Mouse (Mus musculus) spleen, postnatal 10 days (tissue): ENCODE measurements around the gene Mindy1.

ENCODE experiments used
- DNase-seq, 2 experiments: peaks; one replicate each; pipeline ENCODE4 v3.0.0; 2021 to 2022; ENCODE audit warnings: low spot score in 2 of 2

Gene Mindy1

DNA sequence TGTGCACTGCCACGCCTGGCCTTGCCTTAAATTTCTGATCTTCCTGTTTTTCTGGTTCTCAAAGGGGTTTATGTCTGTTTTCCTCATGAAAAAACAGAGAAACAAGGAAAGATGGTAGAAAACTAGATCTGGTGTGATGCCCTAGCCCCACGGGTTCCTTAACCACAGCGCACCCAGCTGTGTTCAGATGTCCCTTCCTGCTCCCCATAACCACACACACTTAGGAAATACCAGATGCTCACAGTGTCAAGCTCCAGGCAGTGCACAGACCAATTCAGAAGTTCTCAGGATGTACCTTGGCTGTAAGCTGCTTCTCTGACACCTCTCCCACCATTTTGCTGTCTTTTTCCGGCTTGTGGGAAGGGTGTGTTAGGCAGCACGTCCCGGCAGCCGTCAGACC, 13.2 kb downstream of the Mindy1 start:
- no peak for DNase-seq

DNA sequence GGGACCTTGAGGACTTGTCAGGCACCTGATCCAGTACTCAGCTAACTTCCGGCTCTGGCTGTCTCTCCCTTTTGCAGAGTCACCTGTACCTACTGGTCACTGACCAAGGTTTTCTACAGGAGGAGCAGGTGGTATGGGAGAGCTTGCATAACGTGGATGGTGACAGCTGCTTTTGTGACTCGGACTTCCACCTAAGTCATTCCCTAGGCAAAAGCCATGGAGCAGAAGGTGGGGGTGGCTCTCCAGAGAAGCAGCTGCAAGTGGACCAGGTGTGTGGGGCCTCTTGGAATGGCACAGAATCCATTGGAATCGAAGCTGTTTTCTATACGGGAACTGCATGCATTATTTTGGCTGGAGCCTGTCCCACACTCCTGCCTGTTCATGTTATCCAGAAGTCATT, 13.6 kb downstream of the Mindy1 start:
- DNase-seq = no peak

DNA sequence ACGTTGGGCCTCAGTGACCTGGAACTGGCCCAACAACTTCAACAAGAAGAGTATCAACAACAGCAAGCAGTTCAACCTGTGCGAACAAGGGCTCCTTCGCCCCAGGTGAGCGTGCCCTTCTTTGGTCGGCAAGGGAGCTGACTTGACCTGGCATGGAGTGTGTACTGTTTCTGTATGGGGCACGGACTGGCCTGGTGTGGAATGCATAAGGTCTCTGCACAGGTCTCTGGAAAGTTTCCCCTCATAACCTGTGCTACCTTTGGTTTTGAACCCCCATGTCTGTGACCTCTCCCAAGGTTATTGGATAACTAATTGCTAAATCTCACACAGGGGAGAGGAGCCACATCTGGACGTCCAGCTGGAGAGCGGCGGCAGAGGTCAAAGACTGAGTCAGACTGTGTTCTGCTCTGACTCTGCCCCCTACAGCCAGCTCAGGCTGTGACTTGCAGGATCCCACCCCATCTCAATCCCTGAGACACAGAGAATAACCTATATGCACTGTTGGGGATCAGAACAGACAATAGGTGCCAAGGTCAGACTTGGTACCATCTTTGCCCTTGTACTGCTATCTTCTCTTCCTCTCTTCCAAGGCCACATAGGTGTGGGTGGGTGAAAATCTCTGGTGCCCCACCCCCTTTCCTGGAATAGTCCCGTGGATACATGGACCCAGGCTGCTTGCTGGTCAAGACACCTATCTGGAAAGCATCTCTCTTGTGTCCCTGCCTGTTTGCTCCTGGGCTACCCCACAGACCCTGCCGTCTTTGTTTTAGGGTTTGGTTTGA, 14.4 kb downstream of the Mindy1 start:
- no peak for DNase-seq

DNA sequence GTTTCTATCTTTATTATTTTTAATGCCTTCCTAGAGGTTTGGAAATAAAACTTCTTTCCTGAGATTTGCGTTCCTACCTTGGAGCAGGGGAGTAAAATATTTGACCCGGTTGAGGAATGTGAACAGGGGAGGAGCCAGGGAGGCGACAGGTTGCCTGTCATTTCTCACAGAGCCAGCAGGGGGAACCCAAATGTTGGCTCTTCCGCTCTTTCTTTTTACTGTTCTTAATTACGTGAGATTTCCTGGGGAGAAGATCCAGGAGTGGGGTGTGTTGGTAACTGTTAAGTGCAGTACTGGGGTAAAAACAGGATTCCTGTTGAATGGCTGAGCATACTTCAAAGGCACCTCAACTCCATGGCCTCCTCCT, 14.9 kb downstream of the Mindy1 start:
- peak; percentile 28 to 72 for DNase-seq

DNA sequence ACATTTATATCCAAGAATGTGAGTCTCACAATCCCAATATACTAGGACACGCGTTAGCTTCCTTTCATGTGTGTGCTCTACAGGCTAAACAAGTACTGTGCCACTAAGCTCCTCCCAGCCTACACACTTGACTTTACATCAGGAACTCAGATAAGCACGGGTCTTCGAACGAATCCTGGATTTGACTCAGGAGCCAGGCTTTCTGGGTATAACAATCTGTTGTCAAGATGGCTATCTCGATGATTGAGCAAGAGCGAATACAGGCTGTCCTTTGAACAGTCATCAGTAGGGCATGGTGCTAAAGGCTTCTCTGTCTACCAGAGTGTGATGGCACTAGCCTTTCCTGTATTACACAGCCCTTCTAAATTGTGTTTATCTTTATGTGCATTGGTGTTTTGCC, 16.9 kb downstream of the Mindy1 start:
- DNase-seq = no peak

DNA sequence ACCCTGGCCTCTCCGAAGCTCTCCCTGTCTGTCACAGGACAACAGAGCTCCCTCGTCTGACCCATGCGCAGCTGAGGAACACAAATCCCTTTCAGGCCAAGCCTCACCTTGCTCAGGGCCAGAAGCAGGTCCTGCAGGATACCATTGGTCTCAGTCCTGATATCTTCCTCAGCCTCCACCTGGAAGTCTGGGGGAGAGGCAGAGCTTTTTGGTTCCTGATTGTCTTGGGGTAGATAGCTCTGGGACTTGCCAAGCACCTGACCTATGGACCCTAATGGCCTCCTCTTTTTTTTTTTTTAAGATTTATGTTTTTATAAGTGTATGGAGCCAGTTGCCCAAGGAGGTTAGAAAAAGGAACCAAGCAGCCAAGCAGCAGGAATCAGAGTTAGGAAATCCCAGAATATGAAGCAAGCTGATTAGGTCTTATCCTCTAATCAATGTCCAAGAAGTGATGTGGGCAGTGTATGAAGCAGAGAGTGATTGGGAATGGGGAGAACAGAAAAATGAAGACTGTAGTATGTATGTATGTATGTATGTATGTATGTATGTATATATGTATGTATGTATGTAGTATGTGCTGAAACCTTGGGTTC, 20.2 kb downstream of the Mindy1 start:
- no peak for DNase-seq

DNA sequence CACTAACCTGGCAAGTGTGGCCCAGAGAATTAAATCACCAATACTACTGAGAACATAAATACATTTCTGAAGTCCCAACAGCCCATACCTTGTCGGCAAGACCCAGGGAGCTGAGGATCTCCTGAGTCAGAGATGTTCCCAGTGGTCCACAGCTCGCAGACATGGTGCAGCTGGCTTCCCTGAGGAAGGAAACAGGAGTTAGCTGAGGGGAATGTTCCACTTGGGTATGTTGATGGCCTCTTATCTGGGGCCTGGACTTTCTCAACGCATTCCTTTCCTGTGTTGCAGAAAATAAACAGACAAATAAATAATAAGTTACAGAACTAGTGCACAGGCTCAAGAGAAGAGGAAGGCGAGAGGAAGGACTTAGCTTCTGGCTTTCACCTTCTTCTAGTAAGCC, 25.1 kb downstream of the Mindy1 start:
- DNase-seq = no peak

DNA sequence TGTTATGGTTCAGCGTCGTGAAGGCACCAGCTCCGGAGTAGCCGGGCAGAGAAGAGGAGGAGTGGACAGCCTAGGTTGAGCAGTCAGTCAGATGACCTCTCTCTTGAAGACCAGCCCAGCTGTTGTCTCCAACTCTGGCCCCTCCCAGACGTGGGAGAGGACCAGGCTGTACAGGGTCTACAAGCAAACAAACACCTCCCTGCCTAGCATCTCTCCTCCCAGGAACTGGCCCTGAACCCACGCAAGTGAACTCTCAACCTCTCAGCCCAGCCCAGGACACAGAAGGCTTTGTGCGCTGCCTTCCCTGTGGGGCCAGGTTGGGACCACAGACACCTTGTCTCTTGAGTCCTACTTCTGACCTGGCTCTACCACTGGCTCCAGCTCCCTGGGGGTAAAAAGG, 26.0 kb downstream of the Mindy1 start, which contains the start of gene Anxa9:
TSS of gene Anxa9 (minus strand) at position 77 of the 400 bp plus-strand sequence.
- no peak for DNase-seq

DNA sequence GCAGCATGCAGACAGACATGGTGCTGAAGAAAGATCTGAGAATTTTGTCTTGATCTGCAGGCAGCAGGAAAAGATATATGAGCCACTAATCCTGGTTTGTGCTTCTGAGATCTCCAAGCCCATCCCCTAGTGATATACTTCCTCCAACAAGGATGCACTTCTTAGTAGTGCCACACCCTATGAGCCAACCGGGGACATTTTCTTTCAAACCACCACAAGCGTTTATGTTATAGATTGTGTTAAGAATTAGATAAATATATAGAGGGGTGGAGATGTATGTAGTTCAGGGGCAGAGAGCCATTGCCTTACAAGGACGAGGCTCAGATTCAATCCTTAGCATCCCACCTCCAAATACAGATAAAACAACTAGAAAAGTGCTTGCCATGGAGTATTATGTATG, 29.4 kb downstream of the Mindy1 start:
- DNase-seq = no peak

DNA sequence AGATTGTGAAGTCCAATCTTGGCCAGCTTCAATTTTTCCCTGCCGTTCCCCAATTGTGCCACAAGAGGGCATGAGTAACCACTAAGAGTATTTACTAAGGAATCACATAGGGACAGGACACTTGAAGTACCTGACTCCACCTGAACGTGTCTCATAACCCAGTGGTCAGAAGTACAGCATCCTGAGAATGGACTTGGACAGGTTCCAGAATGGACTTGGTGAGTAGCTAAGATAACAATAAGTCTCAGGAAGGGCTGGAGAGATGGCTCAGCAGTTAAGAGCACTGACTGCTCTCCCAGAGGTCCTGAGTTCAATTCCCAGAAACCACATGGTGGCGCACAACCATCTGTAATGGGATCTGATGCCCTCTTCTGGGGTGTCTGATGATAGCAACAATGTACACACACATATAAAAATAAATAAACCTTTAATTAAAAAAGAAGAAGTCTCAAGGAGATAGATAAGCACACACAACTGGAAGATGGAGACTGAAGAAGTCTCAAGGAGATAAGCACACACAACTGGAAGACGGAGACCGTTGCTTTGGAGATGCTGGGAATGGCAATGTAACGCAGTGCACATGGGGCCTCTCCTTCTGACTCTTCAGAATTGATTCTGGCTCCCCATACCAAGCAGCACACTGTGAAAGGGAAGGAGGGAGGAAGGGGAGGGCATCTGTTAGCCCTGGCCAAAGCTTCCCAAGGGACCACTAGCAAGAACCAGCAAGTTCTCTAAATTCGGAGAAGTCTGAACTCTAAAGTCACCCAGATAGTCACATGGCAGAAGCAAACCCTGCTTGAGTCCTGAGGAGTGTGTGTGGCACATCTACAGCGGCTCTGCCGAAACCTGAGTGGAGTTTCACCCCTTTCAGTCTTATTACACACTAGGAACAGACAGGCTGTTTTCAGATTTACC, 30.1 kb downstream of the Mindy1 start:
- peak; percentile 64 to 74 for DNase-seq

DNA sequence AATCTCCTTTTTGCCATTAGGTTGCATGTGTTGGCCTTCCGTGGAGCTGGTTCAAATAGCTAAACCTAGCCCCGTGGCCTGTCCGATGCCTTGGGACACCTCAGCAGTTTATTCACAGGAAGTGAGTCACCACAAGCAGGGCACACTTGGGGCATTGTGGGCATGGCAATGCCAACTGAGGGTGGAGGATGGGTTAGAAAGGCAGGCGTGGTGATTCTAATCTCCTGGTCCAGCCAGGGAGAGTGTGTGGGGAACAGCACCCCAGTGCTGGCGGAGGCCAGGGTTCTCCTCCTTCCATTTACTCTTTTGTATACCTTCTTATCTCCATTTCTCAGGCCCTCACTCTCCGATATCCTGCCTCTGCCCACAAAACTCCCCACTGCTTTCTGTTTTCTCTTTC, 31.5 kb downstream of the Mindy1 start:
- DNase-seq = peak; percentile 47 to 58

DNA sequence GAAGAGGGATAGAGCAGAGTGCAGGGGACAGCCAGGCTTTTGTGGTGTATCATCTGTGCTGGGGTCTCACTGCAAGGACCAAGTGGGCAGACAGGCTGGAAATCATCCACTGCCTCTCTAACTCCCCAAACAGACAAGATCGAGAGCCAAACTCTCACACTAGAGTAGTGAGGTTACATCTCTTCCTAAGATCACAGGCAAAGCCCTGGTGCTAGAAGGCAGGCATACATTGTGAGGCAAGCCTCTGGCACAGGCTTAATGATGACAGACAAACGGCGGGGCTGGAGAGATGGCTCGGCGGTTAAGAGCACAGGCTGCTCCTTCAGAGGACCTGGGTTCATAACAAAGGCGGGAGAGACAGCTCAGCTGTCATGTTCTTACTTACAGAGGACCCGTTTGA, 32.3 kb downstream of the Mindy1 start:
- DNase-seq = peak; percentile 34 to 40

DNA sequence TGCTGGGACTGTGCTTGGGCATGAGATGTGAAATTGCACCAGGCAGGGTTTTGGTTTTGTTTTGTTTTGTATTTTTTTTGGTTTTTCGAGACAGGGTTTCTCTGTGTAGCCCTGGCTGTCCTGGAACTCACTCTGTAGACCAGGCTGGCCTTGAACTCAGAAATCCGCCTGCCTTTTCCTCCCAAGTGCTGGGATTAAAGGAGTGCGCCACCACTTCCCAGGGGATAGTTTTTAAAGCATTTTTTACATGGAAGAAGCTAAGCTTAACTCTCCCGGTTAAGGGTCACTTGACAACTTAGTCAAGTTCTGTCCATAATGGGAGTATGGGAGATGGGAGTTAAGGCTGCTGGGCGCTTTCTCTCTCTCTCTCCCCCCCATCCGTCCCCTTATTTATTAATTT, 32.9 kb downstream of the Mindy1 start:
- peak in 1 of 2 experiments; percentile 22 for DNase-seq

DNA sequence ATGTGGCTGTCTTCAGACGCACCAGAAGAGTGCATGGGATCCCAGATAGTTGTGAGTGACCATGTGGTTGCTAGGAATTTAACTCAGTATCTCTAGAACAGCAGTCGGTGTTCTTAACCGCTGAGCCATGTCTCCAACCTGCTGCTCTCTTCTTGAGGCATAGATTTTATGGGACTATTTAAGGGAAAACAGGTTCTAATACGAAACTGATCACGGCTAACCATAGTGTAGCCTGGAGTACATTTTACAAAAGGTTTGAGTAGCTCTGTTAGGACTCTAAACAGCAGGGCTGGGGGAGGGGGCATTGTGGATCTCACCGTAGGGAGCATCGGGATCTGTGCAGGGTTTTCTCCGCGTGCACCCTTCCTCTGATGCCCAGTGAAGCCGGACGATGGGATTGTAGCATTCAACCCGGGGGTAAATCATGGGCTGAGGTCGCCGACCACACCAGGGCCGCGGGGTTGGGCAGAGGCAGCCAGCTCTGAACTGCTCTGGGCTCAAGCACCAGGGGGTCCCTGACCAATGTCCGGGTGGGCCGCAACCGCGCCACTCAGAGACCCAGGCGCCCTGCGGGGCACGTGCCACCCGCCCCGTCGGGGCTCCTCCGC, 33.4 kb downstream of the Mindy1 start, which contains the start of gene Cers2:
TSS of gene Cers2 (plus strand) at position 306 of the 608 bp plus-strand sequence.
- peak in 1 of 2 experiments; percentile 21 for DNase-seq

DNA sequence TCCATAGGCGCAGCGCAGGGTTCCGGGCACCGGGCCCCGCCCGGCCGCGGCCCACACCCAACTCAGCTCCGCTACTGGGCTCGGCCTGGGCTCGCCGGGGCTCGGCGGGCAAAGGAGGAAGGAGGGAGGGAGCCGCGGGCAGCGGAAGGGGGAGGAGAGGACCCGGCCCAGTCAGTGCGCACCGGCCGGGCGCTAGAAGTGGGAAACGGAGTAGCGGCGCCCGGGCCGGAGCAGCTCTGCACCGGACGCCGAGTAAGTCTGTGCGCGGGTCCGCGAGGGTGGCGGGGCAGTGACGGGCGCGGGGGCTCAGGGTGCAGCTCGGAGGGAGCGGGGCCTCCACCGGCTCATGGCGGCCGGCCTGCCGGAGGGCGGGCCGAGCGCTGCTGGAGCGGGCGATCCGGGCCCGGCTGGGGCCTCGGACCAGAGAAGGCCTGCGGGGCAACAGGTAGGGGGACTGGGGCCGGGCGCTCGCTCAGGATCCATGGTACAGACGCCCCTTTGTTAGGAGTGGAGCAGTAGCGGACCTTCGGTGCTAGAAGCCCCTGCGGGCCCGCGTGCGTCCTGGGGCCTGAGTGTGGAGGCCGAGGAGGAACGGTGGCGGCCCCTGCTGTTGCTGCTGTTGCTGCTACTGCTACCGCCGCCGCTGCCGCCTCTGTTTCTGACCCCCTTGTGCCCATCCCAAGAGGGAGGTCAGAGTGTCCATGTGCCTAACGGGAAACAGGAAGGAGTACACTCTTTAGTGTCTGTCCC, 34.1 kb downstream of the Mindy1 start:
- DNase-seq = peak; percentile 95 to 96

DNA sequence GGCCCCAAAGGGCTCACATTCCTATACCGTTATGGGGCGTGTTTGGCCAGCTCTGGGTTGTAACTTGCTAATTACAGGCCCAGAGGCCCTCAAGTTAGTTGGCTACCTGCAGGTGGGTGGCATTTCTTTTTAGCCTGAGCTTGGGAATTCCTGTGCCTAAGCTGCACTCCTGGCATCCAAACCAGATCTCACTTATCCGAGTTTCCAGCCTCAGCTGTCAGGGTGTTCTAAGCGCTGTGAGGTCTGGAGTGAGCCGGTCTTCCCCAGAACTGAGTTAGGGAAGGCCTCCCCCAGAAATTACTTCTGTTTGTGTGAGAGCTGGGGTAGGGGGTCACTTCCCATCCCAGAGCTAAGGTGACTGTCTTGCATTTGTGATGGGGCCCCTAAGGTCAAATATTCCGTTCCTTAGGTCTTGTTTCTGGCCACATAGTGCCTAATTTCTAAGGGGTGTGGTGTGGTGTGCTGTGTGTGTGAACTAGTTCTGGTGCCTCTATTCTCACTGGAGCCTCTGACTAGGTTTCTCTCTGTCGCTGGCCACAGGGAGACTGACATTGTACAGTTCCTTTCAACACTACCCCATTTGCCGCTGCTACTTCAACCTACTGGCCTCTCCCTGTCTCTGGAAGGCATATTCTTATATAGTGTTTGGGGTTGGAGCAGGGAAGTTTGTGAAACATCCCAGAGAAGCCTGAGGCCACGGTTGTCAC, 34.9 kb downstream of the Mindy1 start:
- DNase-seq = no peak

DNA sequence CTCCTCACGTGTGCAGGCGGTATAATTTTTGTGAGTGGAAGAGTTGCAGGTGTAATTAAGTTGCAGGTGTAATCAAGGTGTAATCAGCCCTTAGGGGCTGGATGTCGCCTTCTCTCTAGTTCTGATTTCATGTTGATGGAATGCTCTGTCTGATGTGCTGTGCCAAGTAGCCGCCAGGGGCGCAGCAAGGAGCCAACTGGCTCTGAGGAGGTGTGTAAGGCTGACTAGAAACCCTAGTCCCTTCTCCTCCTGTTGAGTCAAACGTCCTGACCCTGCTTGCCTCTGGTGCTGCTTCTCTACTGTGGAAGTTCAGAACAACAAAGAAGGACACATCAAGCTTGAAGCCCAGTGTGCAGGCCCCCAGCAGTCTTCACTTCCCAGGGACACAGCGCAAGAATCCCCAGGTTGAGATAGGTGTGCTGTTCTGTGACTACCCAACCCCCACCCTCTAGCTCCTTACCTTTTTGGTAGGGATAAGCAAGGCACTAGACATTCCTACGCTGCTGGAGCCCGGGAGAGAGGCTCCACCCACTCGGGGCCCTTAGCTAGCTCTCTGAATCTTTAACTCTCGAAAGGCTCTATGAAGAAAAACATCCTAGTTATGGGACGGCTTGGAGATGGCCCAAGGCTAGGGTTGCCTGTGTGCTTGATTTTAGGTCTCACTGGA, 36.4 kb downstream of the Mindy1 start:
- peak; percentile 56 to 83 for DNase-seq

DNA sequence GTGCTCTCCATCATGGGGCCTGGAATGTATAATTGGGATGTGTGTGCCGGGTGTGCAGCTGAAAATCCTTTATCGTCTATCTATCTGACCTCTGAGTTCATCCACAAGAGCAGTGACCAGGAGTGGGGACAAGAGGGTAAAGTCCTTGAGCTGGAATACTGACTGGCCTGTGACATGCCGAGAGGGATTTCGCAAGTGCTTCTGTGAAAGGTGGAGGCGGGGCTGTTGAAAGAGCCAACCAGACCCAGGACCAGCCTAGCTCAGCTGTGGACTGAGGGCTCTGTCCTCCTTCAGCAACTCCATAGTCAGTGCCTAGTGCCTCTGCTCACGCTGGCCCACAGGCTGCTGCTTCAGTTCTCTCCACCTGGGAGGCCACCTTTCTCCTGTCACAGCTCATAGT, 37.4 kb downstream of the Mindy1 start:
- DNase-seq = no peak

DNA sequence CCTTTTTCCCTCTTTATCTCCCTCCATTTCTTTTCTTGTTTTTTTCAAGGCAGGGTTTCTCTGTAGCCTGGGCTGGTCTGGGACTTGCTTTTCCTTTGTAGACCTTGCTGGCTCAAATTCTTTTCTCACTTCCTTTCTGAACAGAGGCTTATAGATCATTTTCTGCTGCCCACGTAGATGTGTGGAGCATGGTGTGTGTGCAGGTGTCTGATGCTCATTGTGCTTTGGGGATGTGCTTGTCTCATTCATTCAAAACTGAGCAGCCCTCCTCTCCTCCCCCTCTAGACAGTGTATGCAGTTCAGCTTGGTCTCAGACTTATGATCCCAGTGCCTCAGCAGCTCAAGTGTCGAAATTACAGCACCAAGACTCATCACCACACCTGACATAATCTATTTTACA, 38.0 kb downstream of the Mindy1 start:
- DNase-seq = no peak
